Mouse (Mus musculus): ENCODE results near the gene Dkc1.

DNA sequence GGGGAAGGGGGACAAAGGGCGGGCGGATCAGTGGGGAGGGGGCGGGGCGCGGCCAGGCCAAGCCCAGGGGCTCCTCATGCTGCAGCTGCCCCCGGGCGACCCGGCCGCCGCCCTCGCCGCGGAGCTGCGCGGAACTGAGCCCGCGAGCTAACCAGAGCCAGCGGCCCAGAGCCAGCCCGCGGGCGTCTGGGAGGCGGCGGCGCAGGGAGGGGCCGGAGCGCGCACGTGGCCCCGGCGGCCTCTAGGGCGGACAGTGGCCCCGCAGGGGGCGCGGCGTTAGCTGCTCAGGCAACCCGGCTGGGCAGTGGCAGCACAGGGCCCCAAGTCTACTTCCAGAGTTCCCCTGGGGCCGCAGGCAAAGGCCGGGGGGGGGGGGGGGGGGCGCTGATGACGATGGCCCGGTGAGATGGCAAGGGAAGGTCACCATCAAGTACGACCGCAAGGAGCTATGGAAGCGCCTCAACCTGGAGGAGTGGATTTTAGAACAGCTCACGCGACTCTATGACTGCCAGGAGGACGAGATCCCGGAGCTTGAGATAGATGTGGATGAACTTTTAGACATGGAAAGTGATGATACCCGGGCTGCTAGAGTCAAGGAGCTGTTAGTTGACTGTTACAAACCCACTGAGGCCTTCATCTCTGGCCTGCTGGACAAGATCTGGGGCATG, 60.1 kb downstream of the Dkc1 start:
- TF ChIP-seq CTCF (IDR thresholded peaks at IDR 0.05; ENCODE audit: borderline replicate concordance, control insufficient read depth, extremely low read depth, insufficient read depth, low read length, poor library complexity) (no peak), POLR2A (IDR thresholded peaks at IDR 0.05; ENCODE audit: control insufficient read depth, extremely low read depth, insufficient read depth, low read length, poor library complexity) (no peak)

Measured in thymus, adult 2 months (tissue).